Mouse (Mus musculus) liver, postnatal 0 days (tissue): ENCODE measurements at regions not wholly inside any gene's neighbourhood (a gene's known extent, or its start where the extent isn't known, plus 50 kb on each side); places are given as distances from the start of the nearest gene placed in this dataset.

Experiments
- ATAC-seq: fragments of 200-750 bp; cut with Nextera tagmentation; 2 replicates; pipeline ENCODE4 v1.8.0; 2017; ENCODE audit warnings: mild to moderate bottlenecking, moderate library complexity
- DNase-seq: peaks from one replicate; pipeline ENCODE4 v3.0.0-alpha.2; 2016
- H3K27ac ChIP-seq: fragments of 300-500 bp; sonication (generic); 2 replicates; pipeline ENCODE4 v1.5.1; 2014; ENCODE audit warnings: antibody characterized with exemption, moderate library complexity, mild to moderate bottlenecking, low read depth
- H3K27me3 ChIP-seq: fragments of 300-500 bp; sonication (generic); 2 replicates; pipeline ENCODE4 v1.6.1; 2014; ENCODE audit warnings: low read length, control low read depth, mixed read lengths; ENCODE audit not compliant: insufficient read depth
- H3K36me3 ChIP-seq: fragments of 300-500 bp; sonication (generic); replicated peaks from 2 replicates; pipeline ENCODE4 v1.6.1; 2014; ENCODE audit warnings: mild to moderate bottlenecking, control low read depth, low read length, moderate library complexity, mixed read lengths; ENCODE audit not compliant: insufficient read depth
- H3K4me1 ChIP-seq: fragments of 300-500 bp; sonication (generic); 2 replicates; pipeline ENCODE4 v1.6.1; 2014; ENCODE audit warnings: antibody characterized with exemption, mild to moderate bottlenecking, control low read depth; ENCODE audit not compliant: insufficient read depth
- H3K4me2 ChIP-seq: fragments of 300-500 bp; sonication (generic); 2 replicates; pipeline ENCODE4 v1.6.1; 2014; ENCODE audit warnings: low read depth, mild to moderate bottlenecking, low read length, moderate library complexity, mixed read lengths
- H3K4me3 ChIP-seq: fragments of 300-500 bp; sonication (generic); 2 replicates; pipeline ENCODE4 v1.5.1; 2014; ENCODE audit warnings: low read depth, low read length
- H3K9ac ChIP-seq: fragments of 300-500 bp; sonication (generic); replicated peaks from 2 replicates; pipeline ENCODE4 v1.6.1; 2014; ENCODE audit warnings: mild to moderate bottlenecking, moderate library complexity
- H3K9me3 ChIP-seq: fragments of 300-500 bp; sonication (generic); 2 replicates; pipeline ENCODE4 v1.6.1; 2016; ENCODE audit warnings: mild to moderate bottlenecking, control low read depth, low read length, mixed read lengths
- CTCF ChIP-seq: sonication (generic); IDR thresholded peaks from 2 replicates; pipeline ENCODE4 v1.5.1; 2016; ENCODE audit warnings: antibody characterized with exemption, low read depth
- EP300 ChIP-seq: IDR thresholded peaks from 2 replicates; pipeline ENCODE4 v1.6.1; 2016; ENCODE audit warnings: antibody characterized with exemption, low read depth, mild to moderate bottlenecking
- WGBS: fragments of 180-500 bp; shearing (Covaris S2); extraction: QIAGEN DNeasy Blood & Tissue Kit; methylation state at CpG from one replicate; pipeline ENCODE4 v1.1.7; 2014; ENCODE audit not compliant: insufficient replicate concordance; 5-methylcytosine and 5-hydroxymethylcytosine counted together

- H3K4me3 ChIP-seq: no peak overlapping the region
- TF ChIP-seq EP300 (no peak), CTCF (no peak)
- H3K9ac ChIP-seq: no peak overlapping the region
- no peaks in the 10 kb centered on the region for H3K36me3 ChIP-seq
- DNase-seq (no peak), ATAC-seq (no peak)
- no peaks in the 10 kb centered on the region for H3K9me3 ChIP-seq
- no peak overlapping the region for H3K4me2 ChIP-seq
- H3K4me1 ChIP-seq: 0 out of 2 replicates have a peak, but pooled peaks cover 3% of the 10 kb centered on the region
- 76% methylated on average over 7 of the region's 7 CpGs for WGBS
- no peaks in the 10 kb centered on the region for H3K27me3 ChIP-seq
- no peak overlapping the region for H3K27ac ChIP-seq
Measured at GRCm38 (mm10) chr10:96720281-96720711, 103.5 kb downstream of the Btg1 start.

GRCm38 (mm10) chr10:96720956-96721688, 104.3 kb downstream of the Btg1 start:
- DNase-seq (no peak), ATAC-seq (no peak)
- WGBS: 69% methylated on average over 9 of the region's 9 CpGs
- Histone ChIP-seq H3K4me3 (no peak overlapping the region), H3K36me3 (no peaks in the 10 kb centered on the region), H3K4me2 (no peak overlapping the region), H3K9me3 (no peaks in the 10 kb centered on the region), H3K27ac (no peak overlapping the region), H3K4me1 (0 out of 2 replicates have a peak, but pooled peaks cover 3% of the 10 kb centered on the region), H3K9ac (no peak overlapping the region), H3K27me3 (no peaks in the 10 kb centered on the region)
- TF ChIP-seq CTCF: no peak
- no peak for TF ChIP-seq EP300

GRCm38 (mm10) chr10:96722491-96722890, 105.7 kb downstream of the Btg1 start:
- Histone ChIP-seq H3K4me3 (no peak overlapping the region), H3K9ac (no peak overlapping the region), H3K4me1 (0 out of 2 replicates have a peak, but pooled peaks cover 3% of the 10 kb centered on the region), H3K27ac (no peak overlapping the region), H3K27me3 (no peaks in the 10 kb centered on the region), H3K36me3 (no peaks in the 10 kb centered on the region), H3K4me2 (no peak overlapping the region), H3K9me3 (no peaks in the 10 kb centered on the region)
- ATAC-seq (peak; percentile 91), DNase-seq (peak; percentile 70)
- TF ChIP-seq EP300: no peak
- no peak for TF ChIP-seq CTCF
- 18% methylated on average over 9 of the region's 9 CpGs for WGBS

- ATAC-seq (no peak), DNase-seq (no peak)
- WGBS: 86% methylated on average over 6 of the region's 6 CpGs
- TF ChIP-seq CTCF (no peak), EP300 (no peak)
- Histone ChIP-seq H3K9ac (no peak overlapping the region), H3K27ac (no peak overlapping the region), H3K36me3 (no peaks in the 10 kb centered on the region), H3K27me3 (no peaks in the 10 kb centered on the region), H3K9me3 (no peaks in the 10 kb centered on the region), H3K4me3 (no peak overlapping the region), H3K4me1 (0 out of 2 replicates have a peak, but pooled peaks cover 3% of the 10 kb centered on the region), H3K4me2 (no peak overlapping the region)
Measured at GRCm38 (mm10) chr10:96723071-96723470, 106.3 kb downstream of the Btg1 start.

GRCm38 (mm10) chr10:96724436-96725175, 107.8 kb downstream of the Btg1 start:
- ATAC-seq: no peak
- no peak overlapping the region for H3K4me2 ChIP-seq
- H3K9me3 ChIP-seq: no peaks in the 10 kb centered on the region
- no peaks in the 10 kb centered on the region for H3K27me3 ChIP-seq
- H3K4me3 ChIP-seq: no peak overlapping the region
- DNase-seq: peak; percentile 16
- H3K4me1 ChIP-seq: 0 out of 2 replicates have a peak, but pooled peaks cover 3% of the 10 kb centered on the region
- TF ChIP-seq EP300 (no peak), CTCF (no peak)
- H3K9ac ChIP-seq: no peak overlapping the region
- 42% methylated on average over 11 of the region's 11 CpGs for WGBS
- no peaks in the 10 kb centered on the region for H3K36me3 ChIP-seq
- H3K27ac ChIP-seq: no peak overlapping the region
